Mouse (Mus musculus) CH12.LX (cell line): Measurements from ENCODE around the gene Ldlrad3. TPM values are rescaled to one million over a fixed set of nuclear protein-coding genes. Genes with fewer than 3 reads are reported as not detected.

Source experiments
- DNase-seq: peaks from one replicate; pipeline ENCODE4 v3.0.0-alpha.2; 2013; ENCODE audit errors: extremely low read depth
- H3K27ac ChIP-seq: 2 replicates; pipeline ENCODE4 v1.5.1; 2012; ENCODE audit warnings: low read depth, mild to moderate bottlenecking, control low read depth, moderate library complexity; ENCODE audit not compliant: insufficient read depth
- H3K27me3 ChIP-seq: replicated peaks from 2 replicates; pipeline ENCODE3; 2012; ENCODE audit warnings: inconsistent platforms
- H3K36me3 ChIP-seq, 2 experiments: replicated peaks in 1 of 2; 2 replicates each; pipeline versions ENCODE3 to v1.6.1; 2012; ENCODE audit warnings: inconsistent platforms in 1 of 2, low read length in 1 of 2, mild to moderate bottlenecking in 1 of 2, mixed read lengths in 1 of 2, moderate library complexity in 1 of 2; ENCODE audit not compliant: control insufficient read depth in 1 of 2, insufficient read depth in 1 of 2
- H3K4me1 ChIP-seq, 2 experiments: 2 replicates each; pipeline ENCODE4 v1.6.1; 2012; ENCODE audit warnings: inconsistent platforms in 1 of 2, moderate library complexity in 1 of 2; ENCODE audit not compliant: insufficient read depth in 2 of 2, control insufficient read depth in 1 of 2
- H3K4me2 ChIP-seq: 2 replicates; pipeline ENCODE4 v1.6.1; 2012; ENCODE audit warnings: low read depth, mild to moderate bottlenecking, control low read depth; ENCODE audit not compliant: poor library complexity, insufficient read depth, severe bottlenecking
- H3K4me3 ChIP-seq, 3 experiments: fragments of 150-350 bp in 1 of 3; sonication (generic) in 1 of 3; replicated peaks in 1 of 3; 2 replicates each; pipeline versions ENCODE3 to v1.5.1; 2011 to 2012; ENCODE audit warnings: low read depth in 2 of 3, low read length in 2 of 3, mild to moderate bottlenecking in 2 of 3, moderate library complexity in 2 of 3, control low read depth in 1 of 3, improper control_type of control experiment in 1 of 3, inconsistent platforms in 1 of 3, mixed read lengths in 1 of 3; ENCODE audit not compliant: poor library complexity in 1 of 3
- H3K79me2 ChIP-seq: replicated peaks from 2 replicates; pipeline ENCODE4 v1.6.1; 2012; ENCODE audit warnings: mild to moderate bottlenecking, moderate library complexity; ENCODE audit not compliant: control insufficient read depth, poor library complexity, insufficient read depth, severe bottlenecking; ENCODE audit errors: extremely low read depth
- H3K9ac ChIP-seq: 2 replicates; pipeline ENCODE4 v1.6.1; 2012; ENCODE audit warnings: low read depth, mild to moderate bottlenecking, control low read depth, moderate library complexity; ENCODE audit not compliant: insufficient read depth
- H3K9me3 ChIP-seq: replicated peaks from 2 replicates; pipeline ENCODE3; 2012; ENCODE audit warnings: low read length, inconsistent platforms, mixed read lengths
- BHLHE40 ChIP-seq: IDR thresholded peaks from 2 replicates; pipeline ENCODE4 v1.6.1; 2011; ENCODE audit warnings: mild to moderate bottlenecking, low read depth, low read length, improper control_type of control experiment
- CHD1 ChIP-seq: IDR thresholded peaks from 2 replicates; pipeline ENCODE4 v1.6.1; 2012; ENCODE audit warnings: low read depth, low read length, improper control_type of control experiment, inconsistent platforms
- CHD2 ChIP-seq: IDR thresholded peaks from 2 replicates; pipeline ENCODE4 v1.6.1; 2011; ENCODE audit warnings: low read length, improper control_type of control experiment
- E2F4 ChIP-seq: IDR thresholded peaks from 2 replicates; pipeline ENCODE4 v1.6.1; 2011; ENCODE audit warnings: low read depth, low read length, improper control_type of control experiment; ENCODE audit not compliant: insufficient replicate concordance
- ELF1 ChIP-seq: IDR thresholded peaks from 2 replicates; pipeline ENCODE4 v1.6.1; 2014; ENCODE audit warnings: low read depth, mild to moderate bottlenecking, inconsistent platforms, low read length, improper control_type of control experiment
- EP300 ChIP-seq: IDR thresholded peaks from 2 replicates; pipeline ENCODE4 v1.6.1; 2011; ENCODE audit warnings: low read length, improper control_type of control experiment
- GABPA ChIP-seq: IDR thresholded peaks from 2 replicates; pipeline ENCODE4 v1.6.1; 2012; ENCODE audit warnings: low read depth, low read length, improper control_type of control experiment, inconsistent platforms; ENCODE audit not compliant: insufficient replicate concordance
- HCFC1 ChIP-seq: IDR thresholded peaks from 2 replicates; pipeline ENCODE4 v1.6.1; 2012; ENCODE audit warnings: low read depth, mild to moderate bottlenecking, inconsistent platforms, low read length, improper control_type of control experiment
- JUND ChIP-seq: conservative IDR thresholded peaks from 2 replicates; pipeline ENCODE4 v1.6.1; 2011; ENCODE audit warnings: low read depth, low read length, improper control_type of control experiment
- KAT2A ChIP-seq: IDR thresholded peaks from 2 replicates; pipeline ENCODE4 v1.6.1; 2012; ENCODE audit warnings: low read length, improper control_type of control experiment, inconsistent platforms; ENCODE audit not compliant: insufficient replicate concordance
- MAFK ChIP-seq: IDR thresholded peaks from 2 replicates; pipeline ENCODE4 v1.6.1; 2011; ENCODE audit warnings: low read length, improper control_type of control experiment; ENCODE audit not compliant: insufficient replicate concordance
- MAX ChIP-seq: IDR thresholded peaks from 2 replicates; pipeline ENCODE4 v1.6.1; 2011; ENCODE audit warnings: low read length, improper control_type of control experiment
- MEF2A ChIP-seq: IDR thresholded peaks from 2 replicates; pipeline ENCODE4 v1.6.1; 2014; ENCODE audit warnings: low read depth, mild to moderate bottlenecking, inconsistent platforms, low read length, improper control_type of control experiment, borderline replicate concordance
- NRF1 ChIP-seq: IDR thresholded peaks from 2 replicates; pipeline ENCODE4 v1.6.1; 2014; ENCODE audit warnings: low read depth, mild to moderate bottlenecking, inconsistent platforms, low read length, improper control_type of control experiment, moderate library complexity
- PAX5 ChIP-seq: IDR thresholded peaks from 2 replicates; pipeline ENCODE4 v1.6.1; 2012; ENCODE audit warnings: low read length, inconsistent platforms, mixed read lengths
- POLR2A ChIP-seq: IDR thresholded peaks from 2 replicates; pipeline ENCODE4 v1.6.1; 2011; ENCODE audit warnings: low read depth, mild to moderate bottlenecking, improper control_type of control experiment, low read length
- RAD21 ChIP-seq: IDR thresholded peaks from 2 replicates; pipeline ENCODE4 v1.6.1; 2011; ENCODE audit warnings: low read depth, mild to moderate bottlenecking, low read length, improper control_type of control experiment, moderate library complexity
- SMC3 ChIP-seq: IDR thresholded peaks from 2 replicates; pipeline ENCODE4 v1.6.1; 2011; ENCODE audit warnings: low read depth, low read length, improper control_type of control experiment
- TCF12 ChIP-seq: IDR thresholded peaks from 2 replicates; pipeline ENCODE4 v1.6.1; 2014; ENCODE audit warnings: low read depth, mild to moderate bottlenecking, inconsistent platforms, low read length, improper control_type of control experiment
- UBTF ChIP-seq: IDR thresholded peaks from 2 replicates; pipeline ENCODE4 v1.6.1; 2012; ENCODE audit warnings: low read depth, mild to moderate bottlenecking, inconsistent platforms, low read length, improper control_type of control experiment, moderate library complexity
- ZC3H11A ChIP-seq: IDR thresholded peaks from 2 replicates; pipeline ENCODE4 v1.6.1; 2012; ENCODE audit warnings: low read depth, mild to moderate bottlenecking, inconsistent platforms, low read length, improper control_type of control experiment
- ZKSCAN1 ChIP-seq: IDR thresholded peaks from 2 replicates; pipeline ENCODE4 v1.6.1; 2012; ENCODE audit warnings: low read depth, inconsistent platforms, low read length, improper control_type of control experiment, borderline replicate concordance
- ZMIZ1 ChIP-seq: IDR thresholded peaks from 2 replicates; pipeline ENCODE4 v1.6.1; 2012; ENCODE audit warnings: low read depth, mild to moderate bottlenecking, inconsistent platforms, low read length, improper control_type of control experiment
- ZNF384 ChIP-seq: IDR thresholded peaks from 2 replicates; pipeline ENCODE4 v1.6.1; 2012; ENCODE audit warnings: low read depth, low read length, improper control_type of control experiment, inconsistent platforms
- dilution Hi-C: fragments of 300-500 bp; cut with MboI; formaldehyde crosslinking; loops from 2 replicates; pipeline ENCODE4 v1.14.3; 2020; ENCODE audit warnings: low sequenced_read_pairs; ENCODE audit not compliant: extremely low pct_unique_long_range_greater_than_20kb, extremely low pct_ligation_motif_present
- in situ Hi-C: fragments of 300-500 bp; cut with MboI; formaldehyde crosslinking; loops from 3 replicates; pipeline ENCODE4 v1.14.3; 2019; ENCODE audit warnings: low sequenced_read_pairs, low pct_ligation_motif_present, low pct_unique_long_range_greater_than_20kb, mixed read lengths
- polyA plus RNA-seq: library from polyadenylated mRNA; unstranded; fragments of >175 nt; gene quantifications from 2 replicates; pipeline ENCODE4 v1.2.1, GENCODE M21; 2012; ENCODE audit warnings: low read depth; ENCODE audit not compliant: insufficient read length
- total RNA-seq, 2 experiments: library from RNA; depleted of rRNA; stranded (reverse); fragments of 300-350 nt in 1 of 2; fragments of >200 nt in 1 of 2; gene quantifications; 2 replicates each; pipeline ENCODE4 v1.2.3; 2012 to 2014

Gene Ldlrad3
- total and polyA plus RNA-seq, 3 experiments = 0.30 to 2.7 (median 2.1) TPM

GRCm38 (mm10) chr2:102011311-102011975 is 174.7 kb downstream of the Ldlrad3 start:
- no peaks in the 10 kb centered on the region for H3K27me3 ChIP-seq

GRCm38 (mm10) chr2:102009766-102010265 is 176.4 kb downstream of the Ldlrad3 start:
- Histone ChIP-seq H3K9me3 (no peaks in the 10 kb centered on the region), H3K27ac (no peak overlapping the region), H3K36me3 (no peaks in the 10 kb centered on the region), H3K27me3 (no peaks in the 10 kb centered on the region), H3K4me3 (no peak overlapping the region), H3K4me2 (no peak overlapping the region), H3K4me1 (peaks cover 0 to 4% of the 10 kb centered on the region in 2 experiments; a peak in 1 of 4 replicates), H3K9ac (no peak overlapping the region), H3K79me2 (no peaks in the 10 kb centered on the region)
- dilution Hi-C loops (no loop called here), in situ Hi-C loops (no loop called here)
- TF ChIP-seq EP300 = no peak
- no peak for TF ChIP-seq POLR2A
- TF ChIP-seq GABPA = no peak
- TF ChIP-seq MAX = no peak
- no peak for TF ChIP-seq BHLHE40
- TF ChIP-seq HCFC1 = no peak
- no peak for TF ChIP-seq CHD1
- no peak for TF ChIP-seq ZKSCAN1
- DNase-seq = no peak

More at GRCm38 (mm10) chr2:102011311-102011975, 174.7 kb downstream of the Ldlrad3 start:
- dilution Hi-C loops = no loop called here
- Histone ChIP-seq H3K9ac (no peak overlapping the region), H3K79me2 (no peaks in the 10 kb centered on the region), H3K9me3 (no peaks in the 10 kb centered on the region), H3K4me2 (no peak overlapping the region), H3K4me1 (peaks cover 0 to 4% of the 10 kb centered on the region in 2 experiments; a peak in 1 of 4 replicates), H3K36me3 (no peaks in the 10 kb centered on the region), H3K4me3 (no peak overlapping the region), H3K27ac (no peak overlapping the region)
- TF ChIP-seq ZMIZ1 (no peak), MEF2A (no peak), CHD1 (no peak), TCF12 (no peak), ZC3H11A (no peak), ELF1 (no peak), JUND (no peak), SMC3 (no peak), EP300 (no peak), CHD2 (no peak), ZKSCAN1 (no peak), MAX (no peak), E2F4 (no peak), ZNF384 (no peak), UBTF (no peak), RAD21 (no peak), NRF1 (no peak), PAX5 (no peak), KAT2A (no peak), MAFK (no peak)
- no peak for DNase-seq
- in situ Hi-C loops = no loop called here
